Mouse (Mus musculus) spleen, adult 2 months (tissue): ENCODE measurements at regions not wholly inside any gene's neighbourhood (a gene's known extent, or its start where the extent isn't known, plus 50 kb on each side); places are given as distances from the start of the nearest gene placed in this dataset.

Experiments
- CTCF ChIP-seq: fragments of 200-500 bp; IDR thresholded peaks from 2 replicates; pipeline ENCODE4 v1.5.1; 2011; ENCODE audit warnings: mild to moderate bottlenecking, inconsistent platforms; ENCODE audit not compliant: insufficient read depth, insufficient read length, insufficient replicate concordance; ENCODE audit errors: extremely low read depth
- POLR2A ChIP-seq: fragments of 200-500 bp; IDR thresholded peaks from 2 replicates; pipeline ENCODE4 v1.6.1; 2011; ENCODE audit warnings: low read depth, low read length, inconsistent platforms

DNA sequence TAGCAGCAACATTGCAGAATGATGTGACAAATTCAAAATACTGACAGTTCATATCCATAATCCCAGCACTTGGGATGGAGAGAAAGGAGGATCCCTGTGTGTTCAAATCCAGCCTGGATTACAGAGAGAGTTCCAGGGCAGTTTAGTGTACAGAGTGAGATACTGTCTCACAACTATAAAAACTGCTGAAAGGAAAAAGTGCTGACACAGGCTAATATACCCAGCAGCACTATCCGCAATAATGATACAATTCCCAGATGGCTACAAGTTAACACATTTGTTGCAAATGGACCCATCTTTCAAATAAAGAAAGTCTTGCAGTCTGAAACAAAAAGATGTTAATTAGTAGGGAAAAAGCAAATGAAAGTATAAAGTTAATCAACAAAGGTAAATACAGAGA, 510.9 kb downstream of the Synb start:
- TF ChIP-seq CTCF (no peak), POLR2A (no peak)
